Comparison of ENCODE assay signal across 21 mouse cellular contexts in the genomic region with DNA sequence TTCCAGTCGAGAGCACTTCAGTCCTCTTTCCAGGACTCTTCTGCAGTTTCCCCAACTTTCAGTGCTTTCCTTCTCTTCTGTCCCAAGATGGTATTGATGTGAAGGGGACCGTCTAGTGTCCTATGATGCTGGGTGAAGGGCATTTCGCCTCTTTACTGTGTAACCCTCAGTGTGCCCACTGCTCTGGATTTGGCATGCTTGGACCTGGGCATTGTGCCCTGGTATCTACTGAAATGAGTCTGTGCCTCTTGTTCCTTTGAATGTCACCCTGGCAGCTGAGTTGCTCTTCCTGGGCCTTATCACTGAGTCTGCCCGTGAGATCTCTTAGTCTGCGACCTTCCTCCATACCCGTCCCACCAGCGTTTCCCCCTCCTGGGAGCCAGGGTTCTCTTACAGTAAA. TPM values are rescaled to one million over a fixed set of nuclear protein-coding genes. Genes with fewer than 3 reads are reported as not detected.
DNase-seq lines count a peak whose midpoint lies in the region; ATAC-seq lines count a peak whose summit lies in the region.
"Had no signal": no experiment of that assay in that cellular context is flagged by ENCODE, and none has a peak within 500 bp of the region (broad histone marks: within the 10 kb centered on the region; RNA-seq: fewer than 3 reads in every experiment).

No protein-coding gene starts in this region.

- H3K4me2 ChIP-seq in heart, embryonic 16.5 days (ENCODE audit: low read depth, low read length): no peak overlapping the region
- H3K4me2 ChIP-seq: embryonic facial prominence, embryonic 12.5 days; forebrain, embryonic 12.5 days; hindbrain, embryonic 15.5 days had no signal

- H3K9ac ChIP-seq in heart, embryonic 16.5 days (ENCODE audit: low read length): no peak overlapping the region
- H3K9ac ChIP-seq: embryonic facial prominence, embryonic 12.5 days; forebrain, embryonic 12.5 days; hindbrain, embryonic 15.5 days had no signal

- peak; percentile 37; the same call in 1 of the 2 replicates for ATAC-seq in heart, embryonic 16.5 days (replicated peaks; ENCODE audit: extremely low read depth, insufficient read depth, low FRiP score)
- ATAC-seq: CD4-positive, CD25-positive, alpha-beta regulatory T cell, adult 4 months; forebrain, embryonic 16.5 days; intestine, embryonic 16.5 days had no signal

- H3K4me3 ChIP-seq in heart, embryonic 10.5 days: peak overlapping the region; percentile 27; the same call in 1 of the 2 replicates
- H3K4me3 ChIP-seq in heart, embryonic 16.5 days (ENCODE audit: low read length): no peak overlapping the region
- H3K4me3 ChIP-seq: embryonic facial prominence, embryonic 12.5 days; forebrain, embryonic 12.5 days; hindbrain, embryonic 15.5 days had no signal

- H3K9me3 ChIP-seq in heart, embryonic 10.5 days: no peaks in the 10 kb centered on the region
- H3K9me3 ChIP-seq in heart, embryonic 16.5 days (replicated peaks; ENCODE audit: control insufficient read depth, low read length): no peaks in the 10 kb centered on the region
- H3K9me3 ChIP-seq: embryonic facial prominence, embryonic 12.5 days; forebrain, embryonic 12.5 days; hindbrain, embryonic 15.5 days had no signal

- peaks cover 53% of the 10 kb centered on the region for H3K4me1 ChIP-seq in heart, embryonic 10.5 days
- H3K4me1 ChIP-seq in heart, embryonic 16.5 days (ENCODE audit: control insufficient read depth, insufficient read depth, low read length): peaks cover 6% of the 10 kb centered on the region
- H3K4me1 ChIP-seq: hindbrain, embryonic 15.5 days had no signal

- WGBS in heart, embryonic 10.5 days: 46% methylated on average over 7 of the region's 7 CpGs
- 42% methylated on average over 7 of the region's 7 CpGs for WGBS in heart, embryonic 16.5 days

- H3K27ac ChIP-seq in heart, embryonic 10.5 days: peak overlapping the region; percentile 74
- no peak overlapping the region for H3K27ac ChIP-seq in heart, embryonic 16.5 days (ENCODE audit: low read length)
- H3K27ac ChIP-seq: embryonic facial prominence, embryonic 12.5 days; forebrain, embryonic 12.5 days; hindbrain, embryonic 15.5 days had no signal

- H3K36me3 ChIP-seq in heart, embryonic 10.5 days: no peaks in the 10 kb centered on the region
- no peaks in the 10 kb centered on the region for H3K36me3 ChIP-seq in heart, embryonic 16.5 days (ENCODE audit: control insufficient read depth, insufficient read depth)
- H3K36me3 ChIP-seq: embryonic facial prominence, embryonic 12.5 days; forebrain, embryonic 12.5 days; G1E; hindbrain, embryonic 15.5 days had no signal

- H3K27me3 ChIP-seq in heart, embryonic 10.5 days (ENCODE audit: insufficient read depth, poor library complexity, severe bottlenecking): no peaks in the 10 kb centered on the region
- H3K27me3 ChIP-seq in heart, embryonic 16.5 days (ENCODE audit: control insufficient read depth, insufficient read depth, low read length): no peaks in the 10 kb centered on the region
- H3K27me3 ChIP-seq: embryonic facial prominence, embryonic 12.5 days; forebrain, embryonic 12.5 days; hindbrain, embryonic 15.5 days had no signal

- DNase-seq in heart, adult 11 months: peak; percentile 85
- DNase-seq in heart, adult 8-10 months (ENCODE audit: low spot score): no peak
- peak; percentile 71 for DNase-seq in heart, embryonic 10.5 days (ENCODE audit: low spot score)
- DNase-seq in lung, adult 18-20 months: no peak
- no peak for DNase-seq in right cerebral cortex, postnatal 10 days (ENCODE audit: low spot score in 2 of 2)
- no peak for DNase-seq in adrenal gland, postnatal 25 days
- DNase-seq: adrenal gland, postnatal 10 days; B cell, adult 2 months; cerebellum, adult 11-12 months; cerebellum, adult 9-10 months; cerebellum, postnatal 25 days; gastrocnemius, postnatal 14 days; kidney, adult 2 months had no signal

RNA-seq across cellular contexts. Expression of a gene that starts 9.7 kb away (rescaled TPM):
- total RNA-seq in heart, adult 8-10 months (2022): under 1 TPM; 0.43 to 0.75 (median 0.61) TPM
- polyA plus RNA-seq in heart, embryonic 10.5 days (2016; fragmentation: Nextera tagmentation; extraction: Ambion mirVana): 2.7 and 4.4 TPM in 2 replicates
- polyA plus RNA-seq in heart, embryonic 16.5 days (2015; fragmentation: Nextera tagmentation; extraction: Ambion mirVana): 1.4 and 1.6 TPM in 2 replicates
- total RNA-seq in adrenal gland, postnatal 25 days (2021): 0.62 and 0.91 TPM in 2 replicates
- polyA plus RNA-seq: CD4-positive, CD25-positive, alpha-beta regulatory T cell, adult 4 months; G1E had no signal

Comparison
In these comparisons a context has a peak if more than half of its experiments do, and no peak if none do; other contexts are left out.
1. DNase-seq: peak in heart, adult 11 months (single experiment) and heart, embryonic 10.5 days (single experiment); none in heart, adult 8-10 months (single experiment), lung, adult 18-20 months (0 of 2), right cerebral cortex, postnatal 10 days (0 of 2) and adrenal gland, postnatal 25 days (single experiment).